Mouse (Mus musculus) c-Kit-positive CD71-positive TER-119-positive erythroid progenitor cells, embryonic 14.5 days (primary cell): Measurements from ENCODE around the gene Nlrp6.
"Not testable (repeated sequence)": the region's sequence is repeated elsewhere in the genome, so short reads cannot be mapped to it uniquely, and the experiment has no call there.

Experiments
- DNase-seq: peaks from one replicate; pipeline ENCODE4 v3.0.0-alpha.2; 2013; ENCODE audit warnings: low spot score

Gene Nlrp6

DNA sequence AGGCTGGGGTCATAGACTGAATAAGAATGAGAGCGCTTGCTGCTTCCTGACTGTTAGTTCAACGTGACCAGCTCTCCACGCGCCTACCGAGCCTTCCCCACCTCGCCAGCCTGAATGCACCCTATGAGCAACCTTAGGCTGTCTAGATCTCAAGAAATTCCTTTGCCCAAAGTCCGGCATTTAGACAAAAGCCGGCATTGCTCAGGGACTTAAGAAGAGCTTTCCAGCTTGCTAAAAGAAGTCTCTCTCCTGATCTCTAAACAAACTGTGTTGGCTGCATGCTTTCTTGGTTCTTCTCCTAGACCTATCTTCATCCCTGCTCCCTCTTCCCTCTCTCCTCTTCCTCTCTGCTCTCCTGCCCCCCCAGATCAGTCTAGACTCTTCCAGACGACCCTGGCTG lies 54.2 kb downstream of the Nlrp6 start:
- no peak for DNase-seq

DNA sequence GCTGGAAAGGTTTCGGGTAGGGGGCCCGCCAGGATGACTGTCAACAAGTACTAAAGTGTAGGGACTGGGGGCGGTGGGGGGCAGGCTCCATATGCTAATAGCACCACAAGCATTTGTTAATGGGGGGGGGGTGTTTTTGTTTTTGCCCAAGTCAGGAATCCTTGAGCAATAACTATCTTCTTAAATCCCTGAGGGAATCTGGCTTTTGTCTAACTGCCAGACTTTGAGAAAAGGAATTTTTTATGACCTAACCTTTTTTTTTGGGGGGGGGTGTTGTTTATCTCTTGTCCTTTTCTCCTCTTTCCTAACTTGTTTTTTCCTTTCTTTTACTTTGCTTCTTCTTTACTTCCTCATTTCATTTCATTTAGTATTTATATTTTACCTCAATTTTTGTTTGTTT lies 54.8 kb downstream of the Nlrp6 start:
- no peak for DNase-seq

DNA sequence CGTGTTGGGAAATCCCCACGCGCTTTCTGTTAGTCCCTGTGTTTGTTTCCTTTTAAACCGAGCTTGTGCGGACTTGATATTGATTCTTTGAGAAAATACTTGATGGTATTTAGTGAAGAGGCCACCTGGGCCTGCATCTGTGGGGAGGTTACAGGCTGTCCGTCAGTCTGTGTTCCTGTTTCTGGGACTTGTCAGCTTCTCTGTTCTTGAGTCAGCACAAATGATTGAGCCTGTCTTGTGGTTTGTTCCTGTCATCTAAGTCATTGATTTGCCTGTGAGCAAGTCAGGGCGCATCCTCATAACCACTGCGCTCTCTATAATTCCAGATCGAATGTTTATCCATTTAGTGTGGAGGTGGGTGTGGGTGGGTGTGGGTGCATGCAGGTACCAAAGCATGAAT lies 56.0 kb downstream of the Nlrp6 start:
- DNase-seq, result not testable (repeated sequence)
